Mouse (Mus musculus) B cell, adult (primary cell): ENCODE data around the gene 6030408B16Rik. TPM values are rescaled to one million over a fixed set of nuclear protein-coding genes. Genes with fewer than 3 reads are reported as not detected.

ENCODE experiments used
- total RNA-seq: library from RNA; stranded (reverse); gene quantifications from 4 replicates; pipeline ENCODE4 v1.2.4, GENCODE M21; 2023; ENCODE audit not compliant: inconsistent age

6030408B16Rik gene
- total RNA-seq, result 0.96 to 2.2 TPM (median 2.0 TPM) in 4 replicates

DNA sequence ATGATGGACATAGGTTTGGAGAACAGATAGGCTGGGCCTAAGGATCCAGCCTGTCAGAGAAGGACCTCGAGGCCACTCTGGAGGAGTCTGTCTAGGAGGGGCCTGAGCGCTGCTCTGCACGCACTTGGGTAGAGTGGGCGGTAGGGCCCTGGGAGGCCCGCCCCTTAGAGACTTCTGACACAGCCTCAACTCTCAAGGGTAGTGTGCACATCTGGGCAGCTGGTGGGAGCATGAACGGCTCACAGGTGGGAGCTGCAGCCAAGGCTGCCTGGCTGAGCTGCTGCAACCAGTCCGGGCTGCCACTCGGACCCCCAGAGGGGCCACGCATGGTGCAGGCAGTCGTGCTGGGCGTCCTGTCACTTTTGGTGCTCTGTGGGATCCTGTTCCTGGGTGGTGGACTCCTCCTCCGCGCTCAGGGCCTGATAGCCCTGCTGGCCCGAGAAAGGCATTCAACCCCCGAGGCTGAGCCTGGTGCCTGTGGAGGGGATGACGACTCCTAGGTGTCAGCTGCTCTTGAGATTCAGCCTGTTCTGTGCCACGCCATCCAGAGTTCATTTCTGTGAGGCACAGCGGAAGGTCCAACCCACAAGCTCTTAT lies at the start of gene 6030408B16Rik:
6030408B16Rik (plus strand) TSS at position 188 of the 597 bp plus-strand sequence.

DNA sequence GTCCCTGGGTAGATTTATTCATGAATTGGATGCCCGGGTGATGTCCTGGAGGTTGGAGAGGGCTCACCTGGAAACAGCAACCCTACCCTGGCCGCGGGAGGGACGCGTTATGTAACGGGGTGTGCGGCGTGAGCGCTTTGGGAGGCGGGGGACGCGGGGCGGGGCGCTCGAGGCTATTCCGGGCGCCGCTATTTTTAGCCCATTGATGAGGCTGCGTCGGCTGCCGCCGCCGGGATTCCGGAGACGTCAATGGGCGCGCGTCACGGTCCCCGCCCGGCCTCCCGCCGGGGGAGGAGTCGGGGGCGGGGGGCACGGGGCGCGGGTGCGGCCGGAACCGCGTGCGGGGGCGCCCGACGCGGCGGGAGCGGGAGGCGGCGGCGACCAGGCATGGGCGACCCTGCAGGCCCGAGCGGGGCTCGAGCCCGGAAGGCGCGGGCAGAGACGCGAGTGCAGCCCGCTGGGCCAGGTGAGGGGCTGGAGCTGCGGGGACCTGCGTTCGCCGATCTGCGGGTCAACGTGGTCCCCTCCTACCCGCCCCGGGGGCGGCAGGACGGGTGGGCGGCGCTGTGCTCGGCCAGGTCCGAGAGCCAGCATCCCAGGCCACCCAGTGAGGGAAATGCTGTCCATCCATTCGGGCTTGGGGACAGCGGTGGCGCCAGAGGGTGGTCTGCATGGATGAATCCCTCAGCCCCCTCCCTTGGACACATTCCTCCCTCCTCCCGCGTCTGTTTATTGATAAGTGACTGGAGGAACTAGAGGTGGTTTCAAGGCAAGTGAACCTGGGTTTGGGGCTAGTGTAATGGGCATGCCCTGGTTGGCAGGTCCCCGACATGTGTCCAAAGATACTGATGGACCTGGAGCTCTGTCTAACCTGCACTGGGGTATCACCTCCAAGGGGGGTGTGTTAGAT lies 38.9 kb upstream of the 6030408B16Rik start, which contains the start of gene Nr4a1:
Nr4a1 (plus strand) TSS at position 384 of the 910 bp plus-strand sequence.

GRCm38 (mm10) chr15:101283911-101284750 lies 8.9 kb upstream of the 6030408B16Rik start, which contains the start of gene Atg101:
Gene Atg101, plus strand, starts transcription at chr15:101284272.

Other genes starting within 250 kb of the 6030408B16Rik start
- gene Gm47841, start 245.8 kb upstream of the 6030408B16Rik start, total RNA-seq, result not detected in 4 replicates
- gene Fignl2, start 214.6 kb upstream of the 6030408B16Rik start, total RNA-seq, result not detected in 4 replicates
- not detected in 4 replicates for gene Ankrd33, start 177.5 kb upstream of the 6030408B16Rik start, total RNA-seq
- gene Acvrl1, start 164.7 kb upstream of the 6030408B16Rik start, total RNA-seq, result 0.80 to 3.4 TPM (median 1.0 TPM) in 4 replicates
- gene Acvr1b, start 119.1 kb upstream of the 6030408B16Rik start, total RNA-seq, result 22.4 to 28.0 TPM (median 23.8 TPM) in 4 replicates
- 27.0 to 35.5 TPM (median 34.3 TPM) in 4 replicates for gene Grasp, start 69.0 kb upstream of the 6030408B16Rik start, total RNA-seq
- gene Nr4a1, start 38.9 kb upstream of the 6030408B16Rik start, total RNA-seq, result 493 to 528 TPM (median 512 TPM) in 4 replicates
- gene Atg101, start 8.9 kb upstream of the 6030408B16Rik start, total RNA-seq, result 56.5 to 76.2 TPM (median 66.4 TPM) in 4 replicates
- gene Krt80, start 77.0 kb downstream of the 6030408B16Rik start, total RNA-seq, result 0.18 to 0.26 TPM in 2 of 4 replicates, not detected in the others
- not detected in 4 replicates for gene Krt7, start 117.8 kb downstream of the 6030408B16Rik start, total RNA-seq
- not detected in 4 replicates for gene Krt87, start 145.6 kb downstream of the 6030408B16Rik start, total RNA-seq
- not detected in 4 replicates for gene Krt88, start 154.5 kb downstream of the 6030408B16Rik start, total RNA-seq
- gene Krt81, start 170.5 kb downstream of the 6030408B16Rik start, total RNA-seq, result not detected in 4 replicates
- gene Krt86, start 180.3 kb downstream of the 6030408B16Rik start, total RNA-seq, result not detected in 4 replicates
- not detected in 4 replicates for gene Krt83, start 198.3 kb downstream of the 6030408B16Rik start, total RNA-seq
- gene Gm49425, start 224.0 kb downstream of the 6030408B16Rik start, total RNA-seq, result not detected in 4 replicates
- gene Krt84, start 239.6 kb downstream of the 6030408B16Rik start, total RNA-seq, result not detected in 4 replicates